Mouse (Mus musculus): ENCODE data around the gene Ldb1. TPM values are rescaled to one million over a fixed set of nuclear protein-coding genes. Genes with fewer than 3 reads are reported as not detected.

The Ldb1 gene
- polyA plus RNA-seq, 1 experiment from 2014 or later = 82.5 TPM

GRCm38 (mm10) chr19:46058466-46058865 is 13.5 kb upstream of the Ldb1 start:
- Histone ChIP-seq H3K9me3 (replicated peaks; ENCODE audit: low read length) (no peaks in the 10 kb centered on the region), H3K4me3 (replicated peaks; ENCODE audit: low read depth, low read length) (no peak overlapping the region)

GRCm38 (mm10) chr19:46056947-46057607 is 12.1 kb upstream of the Ldb1 start:
- Histone ChIP-seq H3K9ac (ENCODE audit: low read depth, low read length) (peak overlapping the region; percentile 72), H3K4me2 (ENCODE audit: low read length) (peak overlapping the region; percentile 78), H3K27me3 (ENCODE audit: insufficient read depth, low read length) (no peaks in the 10 kb centered on the region), H3K27ac (peak overlapping the region; percentile 91), H3K9me3 (replicated peaks; ENCODE audit: low read length) (no peaks in the 10 kb centered on the region), H3K4me1 (replicated peaks; ENCODE audit: insufficient read depth, low read length) (0 out of 2 replicates have a peak, but pooled peaks cover 9% of the 10 kb centered on the region), H3K36me3 (ENCODE audit: insufficient read depth, low read length) (peaks cover 6% of the 10 kb centered on the region; the same call in 1 of the 2 replicates), H3K4me3 (replicated peaks; ENCODE audit: low read depth, low read length) (peak overlapping the region; percentile 71)
- ATAC-seq (replicated peaks; ENCODE audit: low FRiP score, low read depth) = peak; percentile 71
- WGBS = 1% methylated on average over 38 of the region's 42 CpGs
- peak; percentile 87 for DNase-seq (ENCODE audit: low spot score)
- TF ChIP-seq CTCF (IDR thresholded peaks at IDR 0.05; ENCODE audit: low read depth) = peak; percentile 61

More at GRCm38 (mm10) chr19:46058466-46058865, 13.5 kb upstream of the Ldb1 start:
- TF ChIP-seq CTCF (IDR thresholded peaks at IDR 0.05; ENCODE audit: low read depth) = no peak
- H3K9ac ChIP-seq (ENCODE audit: low read depth, low read length) = no peak overlapping the region
- no peak for ATAC-seq (replicated peaks; ENCODE audit: low FRiP score, low read depth)
- H3K4me1 ChIP-seq (replicated peaks; ENCODE audit: insufficient read depth, low read length) = 0 out of 2 replicates have a peak, but pooled peaks cover 9% of the 10 kb centered on the region
- no peaks in the 10 kb centered on the region for H3K27me3 ChIP-seq (ENCODE audit: insufficient read depth, low read length)
- H3K4me2 ChIP-seq (ENCODE audit: low read length) = no peak overlapping the region
- H3K36me3 ChIP-seq (ENCODE audit: insufficient read depth, low read length) = peaks cover 19% of the 10 kb centered on the region
- no peak for DNase-seq (ENCODE audit: low spot score)
- WGBS = 99% methylated on average over 7 of the region's 7 CpGs
- H3K27ac ChIP-seq = no peak overlapping the region

GRCm38 (mm10) chr19:46056388-46056946 is 11.5 kb upstream of the Ldb1 start:
- Histone ChIP-seq H3K27ac (peak overlapping the region; percentile 91), H3K36me3 (ENCODE audit: insufficient read depth, low read length) (no peaks in the 10 kb centered on the region), H3K27me3 (ENCODE audit: insufficient read depth, low read length) (no peaks in the 10 kb centered on the region), H3K4me2 (ENCODE audit: low read length) (peak overlapping the region; percentile 78), H3K4me1 (replicated peaks; ENCODE audit: insufficient read depth, low read length) (0 out of 2 replicates have a peak, but pooled peaks cover 9% of the 10 kb centered on the region), H3K4me3 (replicated peaks; ENCODE audit: low read depth, low read length) (peak overlapping the region; percentile 71), H3K9me3 (replicated peaks; ENCODE audit: low read length) (no peaks in the 10 kb centered on the region), H3K9ac (ENCODE audit: low read depth, low read length) (peak overlapping the region; percentile 72)
- peak; percentile 99 for DNase-seq (ENCODE audit: low spot score)
- TF ChIP-seq CTCF (IDR thresholded peaks at IDR 0.05; ENCODE audit: low read depth) = peak; percentile 29; the same call in 1 of the 2 replicates
- under 1% methylated on average over 52 of the region's 52 CpGs for WGBS
- ATAC-seq (replicated peaks; ENCODE audit: low FRiP score, low read depth) = peak; percentile 92

- Histone ChIP-seq H3K27me3 (ENCODE audit: insufficient read depth, low read length) (no peaks in the 10 kb centered on the region), H3K4me3 (replicated peaks; ENCODE audit: low read depth, low read length) (peak overlapping the region; percentile 71), H3K9ac (ENCODE audit: low read depth, low read length) (no peak overlapping the region), H3K36me3 (ENCODE audit: insufficient read depth, low read length) (no peaks in the 10 kb centered on the region), H3K4me2 (ENCODE audit: low read length) (peak overlapping the region; percentile 78), H3K9me3 (replicated peaks; ENCODE audit: low read length) (no peaks in the 10 kb centered on the region), H3K27ac (no peak overlapping the region; the same call in 1 of the 2 replicates), H3K4me1 (replicated peaks; ENCODE audit: insufficient read depth, low read length) (0 out of 2 replicates have a peak, but pooled peaks cover 9% of the 10 kb centered on the region)
- no peak for DNase-seq (ENCODE audit: low spot score)
- 2% methylated on average over 11 of the region's 11 CpGs for WGBS
- peak; percentile 56; the same call in 1 of the 2 replicates for ATAC-seq (replicated peaks; ENCODE audit: low FRiP score, low read depth)
- TF ChIP-seq CTCF (IDR thresholded peaks at IDR 0.05; ENCODE audit: low read depth) = peak; percentile 73
These were observed 10.9 kb upstream of the Ldb1 start for GRCm38 (mm10) chr19:46055752-46056387.

GRCm38 (mm10) chr19:46050462-46050861 is 5.4 kb upstream of the Ldb1 start:
- H3K27me3 ChIP-seq (ENCODE audit: insufficient read depth, low read length) = no peaks in the 10 kb centered on the region
- 74% methylated on average over 2 of the region's 2 CpGs for WGBS
- no peaks in the 10 kb centered on the region for H3K9me3 ChIP-seq (replicated peaks; ENCODE audit: low read length)
- H3K9ac ChIP-seq (ENCODE audit: low read depth, low read length) = no peak overlapping the region
- ATAC-seq (replicated peaks; ENCODE audit: low FRiP score, low read depth) (no peak), DNase-seq (ENCODE audit: low spot score) (no peak)
- H3K27ac ChIP-seq = no peak overlapping the region
- H3K4me2 ChIP-seq (ENCODE audit: low read length) = no peak overlapping the region
- H3K36me3 ChIP-seq (ENCODE audit: insufficient read depth, low read length) = no peaks in the 10 kb centered on the region
- peaks cover 13% of the 10 kb centered on the region for H3K4me1 ChIP-seq (replicated peaks; ENCODE audit: insufficient read depth, low read length)
- no peak overlapping the region for H3K4me3 ChIP-seq (replicated peaks; ENCODE audit: low read depth, low read length)
- no peak for TF ChIP-seq CTCF (IDR thresholded peaks at IDR 0.05; ENCODE audit: low read depth)

GRCm38 (mm10) chr19:46049129-46049528 is 4.1 kb upstream of the Ldb1 start:
- DNase-seq (ENCODE audit: low spot score) (no peak), ATAC-seq (replicated peaks; ENCODE audit: low FRiP score, low read depth) (no peak)
- no peaks in the 10 kb centered on the region for H3K9me3 ChIP-seq (replicated peaks; ENCODE audit: low read length)
- no peak for TF ChIP-seq CTCF (IDR thresholded peaks at IDR 0.05; ENCODE audit: low read depth)
- 68% methylated on average over 4 of the region's 4 CpGs for WGBS
- no peak overlapping the region for H3K9ac ChIP-seq (ENCODE audit: low read depth, low read length)
- no peak overlapping the region for H3K4me2 ChIP-seq (ENCODE audit: low read length)
- H3K4me3 ChIP-seq (replicated peaks; ENCODE audit: low read depth, low read length) = no peak overlapping the region
- H3K4me1 ChIP-seq (replicated peaks; ENCODE audit: insufficient read depth, low read length) = peaks cover 14% of the 10 kb centered on the region
- H3K36me3 ChIP-seq (ENCODE audit: insufficient read depth, low read length) = no peaks in the 10 kb centered on the region
- no peak overlapping the region for H3K27ac ChIP-seq
- no peaks in the 10 kb centered on the region for H3K27me3 ChIP-seq (ENCODE audit: insufficient read depth, low read length)
